Mouse (Mus musculus) CH12.LX (cell line): ENCODE results near the gene Cnot11. TPM values are rescaled to one million over a fixed set of nuclear protein-coding genes. Genes with fewer than 3 reads are reported as not detected.

Experiments
- DNase-seq: peaks from one replicate; pipeline ENCODE4 v3.0.0-alpha.2; 2013; ENCODE audit errors: extremely low read depth
- H3K27ac ChIP-seq: 2 replicates; pipeline ENCODE4 v1.5.1; 2012; ENCODE audit warnings: low read depth, mild to moderate bottlenecking, control low read depth, moderate library complexity; ENCODE audit not compliant: insufficient read depth
- H3K27me3 ChIP-seq: replicated peaks from 2 replicates; pipeline ENCODE3; 2012; ENCODE audit warnings: inconsistent platforms
- H3K36me3 ChIP-seq, 2 experiments: replicated peaks in 1 of 2; 2 replicates each; pipeline versions ENCODE3 to v1.6.1; 2012; ENCODE audit warnings: inconsistent platforms in 1 of 2, low read length in 1 of 2, mild to moderate bottlenecking in 1 of 2, mixed read lengths in 1 of 2, moderate library complexity in 1 of 2; ENCODE audit not compliant: control insufficient read depth in 1 of 2, insufficient read depth in 1 of 2
- H3K4me1 ChIP-seq, 2 experiments: 2 replicates each; pipeline ENCODE4 v1.6.1; 2012; ENCODE audit warnings: inconsistent platforms in 1 of 2, moderate library complexity in 1 of 2; ENCODE audit not compliant: insufficient read depth in 2 of 2, control insufficient read depth in 1 of 2
- H3K4me2 ChIP-seq: 2 replicates; pipeline ENCODE4 v1.6.1; 2012; ENCODE audit warnings: low read depth, mild to moderate bottlenecking, control low read depth; ENCODE audit not compliant: poor library complexity, insufficient read depth, severe bottlenecking
- H3K4me3 ChIP-seq, 3 experiments: fragments of 150-350 bp in 1 of 3; sonication (generic) in 1 of 3; replicated peaks in 1 of 3; 2 replicates each; pipeline versions ENCODE3 to v1.5.1; 2011 to 2012; ENCODE audit warnings: low read depth in 2 of 3, low read length in 2 of 3, mild to moderate bottlenecking in 2 of 3, moderate library complexity in 2 of 3, control low read depth in 1 of 3, improper control_type of control experiment in 1 of 3, inconsistent platforms in 1 of 3, mixed read lengths in 1 of 3; ENCODE audit not compliant: poor library complexity in 1 of 3
- H3K79me2 ChIP-seq: replicated peaks from 2 replicates; pipeline ENCODE4 v1.6.1; 2012; ENCODE audit warnings: mild to moderate bottlenecking, moderate library complexity; ENCODE audit not compliant: control insufficient read depth, poor library complexity, insufficient read depth, severe bottlenecking; ENCODE audit errors: extremely low read depth
- H3K9ac ChIP-seq: 2 replicates; pipeline ENCODE4 v1.6.1; 2012; ENCODE audit warnings: low read depth, mild to moderate bottlenecking, control low read depth, moderate library complexity; ENCODE audit not compliant: insufficient read depth
- H3K9me3 ChIP-seq: replicated peaks from 2 replicates; pipeline ENCODE3; 2012; ENCODE audit warnings: low read length, inconsistent platforms, mixed read lengths
- CHD1 ChIP-seq: IDR thresholded peaks from 2 replicates; pipeline ENCODE4 v1.6.1; 2012; ENCODE audit warnings: low read depth, low read length, improper control_type of control experiment, inconsistent platforms
- CHD2 ChIP-seq: IDR thresholded peaks from 2 replicates; pipeline ENCODE4 v1.6.1; 2011; ENCODE audit warnings: low read length, improper control_type of control experiment
- CTCF ChIP-seq, 2 experiments: IDR thresholded peaks in 1 of 2; conservative IDR thresholded peaks in 1 of 2; 2 replicates each; pipeline ENCODE4 v1.5.1; 2011 to 2012; ENCODE audit warnings: low read depth in 2 of 2, low read length in 2 of 2, improper control_type of control experiment in 1 of 2, inconsistent platforms in 1 of 2, mild to moderate bottlenecking in 1 of 2, moderate library complexity in 1 of 2
- E2F4 ChIP-seq: IDR thresholded peaks from 2 replicates; pipeline ENCODE4 v1.6.1; 2011; ENCODE audit warnings: low read depth, low read length, improper control_type of control experiment; ENCODE audit not compliant: insufficient replicate concordance
- ELF1 ChIP-seq: IDR thresholded peaks from 2 replicates; pipeline ENCODE4 v1.6.1; 2014; ENCODE audit warnings: low read depth, mild to moderate bottlenecking, inconsistent platforms, low read length, improper control_type of control experiment
- EP300 ChIP-seq: IDR thresholded peaks from 2 replicates; pipeline ENCODE4 v1.6.1; 2011; ENCODE audit warnings: low read length, improper control_type of control experiment
- ETS1 ChIP-seq: conservative IDR thresholded peaks from 2 replicates; pipeline ENCODE4 v1.6.1; 2012; ENCODE audit warnings: low read depth, mild to moderate bottlenecking, inconsistent platforms, low read length, improper control_type of control experiment, moderate library complexity
- GABPA ChIP-seq: IDR thresholded peaks from 2 replicates; pipeline ENCODE4 v1.6.1; 2012; ENCODE audit warnings: low read depth, low read length, improper control_type of control experiment, inconsistent platforms; ENCODE audit not compliant: insufficient replicate concordance
- HCFC1 ChIP-seq: IDR thresholded peaks from 2 replicates; pipeline ENCODE4 v1.6.1; 2012; ENCODE audit warnings: low read depth, mild to moderate bottlenecking, inconsistent platforms, low read length, improper control_type of control experiment
- IRF4 ChIP-seq: IDR thresholded peaks from 2 replicates; pipeline ENCODE4 v1.6.1; 2014; ENCODE audit warnings: low read depth, mild to moderate bottlenecking, inconsistent platforms, low read length, improper control_type of control experiment
- JUN ChIP-seq: IDR thresholded peaks from 2 replicates; pipeline ENCODE4 v1.6.1; 2011; ENCODE audit warnings: low read depth, mild to moderate bottlenecking, low read length, improper control_type of control experiment, moderate library complexity; ENCODE audit not compliant: insufficient read depth
- JUND ChIP-seq: conservative IDR thresholded peaks from 2 replicates; pipeline ENCODE4 v1.6.1; 2011; ENCODE audit warnings: low read depth, low read length, improper control_type of control experiment
- MAFK ChIP-seq: IDR thresholded peaks from 2 replicates; pipeline ENCODE4 v1.6.1; 2011; ENCODE audit warnings: low read length, improper control_type of control experiment; ENCODE audit not compliant: insufficient replicate concordance
- MAX ChIP-seq: IDR thresholded peaks from 2 replicates; pipeline ENCODE4 v1.6.1; 2011; ENCODE audit warnings: low read length, improper control_type of control experiment
- MAZ ChIP-seq: IDR thresholded peaks from 2 replicates; pipeline ENCODE4 v1.6.1; 2012; ENCODE audit warnings: low read depth, mild to moderate bottlenecking, inconsistent platforms, low read length, improper control_type of control experiment, moderate library complexity
- MEF2A ChIP-seq: IDR thresholded peaks from 2 replicates; pipeline ENCODE4 v1.6.1; 2014; ENCODE audit warnings: low read depth, mild to moderate bottlenecking, inconsistent platforms, low read length, improper control_type of control experiment, borderline replicate concordance
- MXI1 ChIP-seq: IDR thresholded peaks from 2 replicates; pipeline ENCODE4 v1.6.1; 2011; ENCODE audit warnings: mild to moderate bottlenecking, low read depth, low read length, improper control_type of control experiment
- NELFE ChIP-seq: IDR thresholded peaks from 2 replicates; pipeline ENCODE4 v1.6.1; 2011; ENCODE audit warnings: low read depth, low read length, improper control_type of control experiment
- NRF1 ChIP-seq: IDR thresholded peaks from 2 replicates; pipeline ENCODE4 v1.6.1; 2014; ENCODE audit warnings: low read depth, mild to moderate bottlenecking, inconsistent platforms, low read length, improper control_type of control experiment, moderate library complexity
- POLR2A ChIP-seq: IDR thresholded peaks from 2 replicates; pipeline ENCODE4 v1.6.1; 2011; ENCODE audit warnings: low read depth, mild to moderate bottlenecking, improper control_type of control experiment, low read length
- RAD21 ChIP-seq: IDR thresholded peaks from 2 replicates; pipeline ENCODE4 v1.6.1; 2011; ENCODE audit warnings: low read depth, mild to moderate bottlenecking, low read length, improper control_type of control experiment, moderate library complexity
- RCOR1 ChIP-seq: conservative IDR thresholded peaks from 2 replicates; pipeline ENCODE4 v1.6.1; 2012; ENCODE audit warnings: low read depth, mild to moderate bottlenecking, inconsistent platforms, low read length, improper control_type of control experiment
- SIN3A ChIP-seq: IDR thresholded peaks from 2 replicates; pipeline ENCODE4 v1.6.1; 2012; ENCODE audit warnings: low read length, improper control_type of control experiment, inconsistent platforms
- SMC3 ChIP-seq: IDR thresholded peaks from 2 replicates; pipeline ENCODE4 v1.6.1; 2011; ENCODE audit warnings: low read depth, low read length, improper control_type of control experiment
- TCF12 ChIP-seq: IDR thresholded peaks from 2 replicates; pipeline ENCODE4 v1.6.1; 2014; ENCODE audit warnings: low read depth, mild to moderate bottlenecking, inconsistent platforms, low read length, improper control_type of control experiment
- UBTF ChIP-seq: IDR thresholded peaks from 2 replicates; pipeline ENCODE4 v1.6.1; 2012; ENCODE audit warnings: low read depth, mild to moderate bottlenecking, inconsistent platforms, low read length, improper control_type of control experiment, moderate library complexity
- USF1 ChIP-seq: IDR thresholded peaks from 2 replicates; pipeline ENCODE4 v1.6.1; 2014; ENCODE audit warnings: low read depth, mild to moderate bottlenecking, inconsistent platforms, low read length, improper control_type of control experiment
- USF2 ChIP-seq: conservative IDR thresholded peaks from 2 replicates; pipeline ENCODE4 v1.6.1; 2011; ENCODE audit warnings: low read depth, low read length, improper control_type of control experiment
- ZNF384 ChIP-seq: IDR thresholded peaks from 2 replicates; pipeline ENCODE4 v1.6.1; 2012; ENCODE audit warnings: low read depth, low read length, improper control_type of control experiment, inconsistent platforms
- dilution Hi-C: fragments of 300-500 bp; cut with MboI; formaldehyde crosslinking; loops from 2 replicates; pipeline ENCODE4 v1.14.3; 2020; ENCODE audit warnings: low sequenced_read_pairs; ENCODE audit not compliant: extremely low pct_unique_long_range_greater_than_20kb, extremely low pct_ligation_motif_present
- in situ Hi-C: fragments of 300-500 bp; cut with MboI; formaldehyde crosslinking; loops from 3 replicates; pipeline ENCODE4 v1.14.3; 2019; ENCODE audit warnings: low sequenced_read_pairs, low pct_ligation_motif_present, low pct_unique_long_range_greater_than_20kb, mixed read lengths
- polyA plus RNA-seq: library from polyadenylated mRNA; unstranded; fragments of >175 nt; gene quantifications from 2 replicates; pipeline ENCODE4 v1.2.1, GENCODE M21; 2012; ENCODE audit warnings: low read depth; ENCODE audit not compliant: insufficient read length
- total RNA-seq, 2 experiments: library from RNA; depleted of rRNA; stranded (reverse); fragments of 300-350 nt in 1 of 2; fragments of >200 nt in 1 of 2; gene quantifications; 2 replicates each; pipeline ENCODE4 v1.2.3; 2012 to 2014

Gene Cnot11
- total and polyA plus RNA-seq, 3 experiments = 15.3 to 34.9 (median 28.6) TPM

GRCm38 (mm10) chr1:39527432-39527831 is 7.4 kb upstream of the Cnot11 start:
- dilution Hi-C loops = no loop called here

DNA sequence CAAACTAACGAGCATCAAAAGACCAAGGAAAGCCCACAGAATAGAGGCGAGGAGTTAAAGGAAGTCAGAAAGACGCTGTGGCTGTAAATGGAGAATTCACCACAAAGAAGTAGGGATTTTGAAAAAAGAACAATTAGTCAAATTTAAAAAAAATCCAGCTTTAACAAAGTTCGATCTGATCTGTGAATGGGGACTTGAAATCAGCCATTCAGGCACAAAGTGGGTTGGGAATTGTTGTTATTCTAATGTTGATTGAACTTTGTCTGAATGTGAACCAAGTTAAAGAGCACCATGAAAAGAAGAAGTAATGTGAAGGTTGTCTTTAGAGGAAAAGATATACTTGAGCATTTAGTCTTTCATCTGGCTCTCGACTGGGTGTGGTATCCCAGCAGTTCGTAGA is 6.5 kb upstream of the Cnot11 start:
- dilution Hi-C loops = no loop called here
- H3K9ac ChIP-seq = no peak overlapping the region
- H3K79me2 ChIP-seq = no peaks in the 10 kb centered on the region
- no peaks in the 10 kb centered on the region for H3K9me3 ChIP-seq
- H3K4me2 ChIP-seq = no peak overlapping the region
- H3K4me3 ChIP-seq = no peak overlapping the region
- in situ Hi-C loops = no loop called here
- H3K4me1 ChIP-seq = 0 out of 4 replicates have a peak, but pooled peaks cover 0 to 2% of the 10 kb centered on the region in 2 experiments
- H3K36me3 ChIP-seq = no peaks in the 10 kb centered on the region
- H3K27ac ChIP-seq = no peak overlapping the region
- peaks cover 3% of the 10 kb centered on the region for H3K27me3 ChIP-seq
- no peak for DNase-seq
- no peak for TF ChIP-seq CHD2
- no peak for TF ChIP-seq JUN
- no peak for TF ChIP-seq MAX
- TF ChIP-seq ETS1 = no peak
- TF ChIP-seq ZNF384 = no peak
- TF ChIP-seq EP300 = no peak
- TF ChIP-seq SMC3 = no peak
- TF ChIP-seq HCFC1 = no peak
- no peak for TF ChIP-seq UBTF
- no peak for TF ChIP-seq POLR2A
- TF ChIP-seq MAFK = no peak
- TF ChIP-seq CTCF (conservative IDR thresholded peaks at IDR 0.05 in 1 of 2, IDR thresholded peaks at IDR 0.05 in 1 of 2; ENCODE audit: low read depth in 2 of 2, low read length in 2 of 2) = no peak
- no peak for TF ChIP-seq GABPA
- no peak for TF ChIP-seq USF1
- no peak for TF ChIP-seq MAZ
- TF ChIP-seq, all 38 proteins: peak for 0

More at GRCm38 (mm10) chr1:39527432-39527831, 7.4 kb upstream of the Cnot11 start:
- H3K27ac ChIP-seq = no peak overlapping the region
- no peak overlapping the region for H3K9ac ChIP-seq
- no peak overlapping the region for H3K4me2 ChIP-seq
- H3K27me3 ChIP-seq = no peaks in the 10 kb centered on the region
- no peaks in the 10 kb centered on the region for H3K36me3 ChIP-seq
- TF ChIP-seq ZNF384 (no peak), MEF2A (no peak), MXI1 (no peak), NRF1 (no peak), HCFC1 (no peak), JUND (no peak), USF2 (no peak), USF1 (no peak), MAX (no peak), JUN (no peak), ELF1 (peak; percentile 46; the same call in 1 of the 2 replicates), CHD1 (no peak), GABPA (no peak), MAFK (no peak), EP300 (no peak), RAD21 (peak; percentile 62), E2F4 (no peak), TCF12 (no peak), ETS1 (no peak), RCOR1 (no peak), SIN3A (no peak), SMC3 (peak; percentile 53), CTCF (conservative IDR thresholded peaks at IDR 0.05 in 1 of 2, IDR thresholded peaks at IDR 0.05 in 1 of 2; ENCODE audit: low read depth in 2 of 2, low read length in 2 of 2) (peak; percentile 81 to 89), IRF4 (no peak), MAZ (no peak), NELFE (no peak)
- H3K79me2 ChIP-seq = no peaks in the 10 kb centered on the region
- in situ Hi-C loops = no loop called here
- H3K4me3 ChIP-seq = no peak overlapping the region
- DNase-seq = peak; percentile 84
- no peaks in the 10 kb centered on the region for H3K9me3 ChIP-seq
- 0 out of 4 replicates have a peak, but pooled peaks cover 0 to 2% of the 10 kb centered on the region in 2 experiments for H3K4me1 ChIP-seq
